Mouse (Mus musculus) right cerebral cortex, postnatal 10 days (tissue): ENCODE measurements around the gene Pard3b.

Source experiments
- DNase-seq, 2 experiments: peaks; one replicate each; pipeline ENCODE4 v3.0.0; 2021; ENCODE audit warnings: low spot score in 2 of 2

Gene Pard3b

GRCm38 (mm10) chr1:62449193-62449875, 810.7 kb downstream of the Pard3b start:
- peak; percentile 25 to 27 for DNase-seq

GRCm38 (mm10) chr1:62465536-62465935, 826.9 kb downstream of the Pard3b start:
- DNase-seq: no peak

GRCm38 (mm10) chr1:62466544-62466943, 827.9 kb downstream of the Pard3b start:
- DNase-seq: no peak

DNA sequence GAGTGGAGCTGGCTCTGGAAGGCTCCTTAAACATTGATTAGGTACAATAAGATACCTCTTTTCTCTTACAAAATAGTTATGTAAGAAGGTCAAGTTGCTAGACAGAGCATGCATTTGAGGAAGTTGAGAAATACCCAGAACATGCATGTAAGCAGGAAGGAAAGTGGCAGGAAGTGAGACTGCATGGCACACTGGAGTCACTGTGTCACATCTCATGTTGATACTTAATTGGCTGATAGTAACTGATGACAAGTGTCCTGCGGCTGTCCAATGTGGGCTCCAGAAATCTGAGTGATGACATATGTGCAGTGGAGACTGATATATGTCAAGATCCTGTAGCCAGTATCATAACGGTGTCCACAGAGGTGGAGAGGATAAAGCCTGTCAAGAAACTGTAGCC, 844.4 kb downstream of the Pard3b start:
- DNase-seq: no peak

DNA sequence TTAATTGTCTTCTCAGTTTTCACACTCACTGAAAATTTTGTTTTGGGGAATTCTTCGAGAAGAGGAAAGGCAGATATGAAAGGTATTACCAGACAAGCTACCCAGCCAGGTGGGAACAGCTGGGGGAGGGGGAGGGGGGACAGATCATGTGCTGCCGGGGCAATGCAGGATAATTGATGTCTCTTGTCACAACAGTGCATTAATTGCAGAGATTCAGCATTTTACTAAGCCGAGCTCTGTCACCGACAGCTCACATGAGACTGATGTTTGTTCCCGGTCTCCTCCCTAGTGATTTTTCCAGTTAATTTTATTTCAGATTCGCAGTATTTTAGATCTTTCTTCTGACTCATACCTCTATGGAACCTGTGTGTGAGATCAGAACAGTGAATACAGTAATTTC, 850.2 kb downstream of the Pard3b start:
- peak; percentile 26 to 31 for DNase-seq

- DNase-seq: no peak
Observed at GRCm38 (mm10) chr1:62499146-62499545, 860.5 kb downstream of the Pard3b start.

- no peak for DNase-seq
Observed at GRCm38 (mm10) chr1:62510501-62510900, 871.9 kb downstream of the Pard3b start.

- DNase-seq: no peak
Observed at GRCm38 (mm10) chr1:62511681-62512080, 873.1 kb downstream of the Pard3b start.

- no peak for DNase-seq
Observed at GRCm38 (mm10) chr1:62518621-62519213, 880.1 kb downstream of the Pard3b start.

DNA sequence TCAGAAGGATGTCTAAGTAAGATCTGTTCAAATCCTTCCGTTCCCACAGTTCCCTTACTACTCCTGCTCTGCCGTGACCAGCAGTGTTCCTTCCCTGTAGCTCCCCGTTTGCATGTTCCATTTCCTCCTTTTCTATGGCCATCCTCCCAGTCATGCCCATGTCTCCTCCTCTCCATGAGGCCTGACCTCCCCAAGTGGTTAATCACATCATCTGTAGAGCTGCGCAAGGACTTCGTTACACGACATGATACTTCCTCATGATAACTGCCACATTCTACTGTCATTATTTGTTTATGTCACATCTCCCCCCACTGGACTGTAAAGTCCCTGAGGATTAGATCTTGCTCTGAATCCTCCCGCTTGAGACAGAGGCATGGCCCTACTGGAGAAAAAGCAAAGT, 882.7 kb downstream of the Pard3b start:
- DNase-seq: no peak

- DNase-seq: no peak
Observed at GRCm38 (mm10) chr1:62522761-62523160, 884.1 kb downstream of the Pard3b start.

DNA sequence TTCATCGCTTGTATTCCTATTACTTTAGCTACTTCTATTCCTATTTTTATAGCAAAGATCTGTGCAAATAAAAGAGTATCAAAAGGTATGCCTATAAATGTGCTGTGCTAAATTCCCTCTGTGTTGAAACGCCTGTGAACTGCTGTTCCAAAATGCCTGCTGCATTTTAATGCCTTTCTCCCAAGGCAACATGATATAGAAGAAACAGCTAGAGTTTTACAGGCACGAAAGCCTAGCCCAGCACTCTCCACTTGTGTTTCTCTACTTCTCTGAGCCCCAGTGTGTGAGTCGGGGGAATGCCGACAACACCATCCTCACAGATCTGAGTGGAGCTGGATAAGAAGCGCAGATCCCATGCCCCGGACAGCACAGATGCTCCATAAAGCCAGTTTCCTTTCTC, 889.2 kb downstream of the Pard3b start:
- DNase-seq: no peak

GRCm38 (mm10) chr1:62529941-62530340, 891.3 kb downstream of the Pard3b start:
- DNase-seq: no peak

- no peak for DNase-seq
Observed at GRCm38 (mm10) chr1:62532426-62533126, 894.0 kb downstream of the Pard3b start.

DNA sequence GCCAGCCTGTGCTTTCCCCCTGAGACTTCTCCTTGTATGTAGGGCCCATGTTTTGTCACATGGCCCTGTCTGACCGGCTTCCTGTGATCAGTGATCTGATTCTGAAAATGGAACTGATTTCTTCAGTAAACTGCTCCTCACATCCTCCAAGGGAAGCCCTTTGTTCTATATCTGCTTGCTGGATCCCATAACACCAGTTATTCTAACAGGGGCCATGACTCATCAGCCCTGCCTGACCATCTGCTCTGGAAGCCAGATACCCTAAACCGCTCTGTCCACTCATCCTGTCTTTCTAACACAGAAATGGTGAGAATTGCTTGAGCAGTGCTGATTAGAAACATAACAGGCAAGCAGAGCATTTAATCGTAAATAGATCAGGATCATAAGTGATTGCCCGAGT, 910.3 kb downstream of the Pard3b start:
- no peak for DNase-seq

DNA sequence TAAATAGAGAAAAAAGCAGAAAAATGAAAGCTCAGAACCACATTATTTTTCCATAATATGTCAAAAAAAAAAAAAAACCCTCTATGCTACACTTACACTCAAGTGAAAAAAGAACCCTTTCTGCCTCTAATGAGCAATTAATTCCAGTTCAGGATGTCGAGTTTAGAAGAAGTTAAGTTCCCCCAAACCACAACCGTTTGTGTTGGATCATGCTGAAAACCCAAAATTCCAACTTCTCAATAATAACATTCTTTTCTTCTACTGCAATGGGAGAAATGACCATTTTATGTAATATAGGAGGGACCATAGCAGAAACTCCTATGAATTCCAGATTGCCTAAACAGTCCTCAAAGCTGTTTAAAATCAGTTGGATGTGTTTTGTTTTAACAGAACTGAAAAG, 911.9 kb downstream of the Pard3b start:
- no peak for DNase-seq

GRCm38 (mm10) chr1:62551516-62551915, 912.9 kb downstream of the Pard3b start:
- no peak for DNase-seq

- no peak for DNase-seq
Observed at GRCm38 (mm10) chr1:62555838-62556237, 917.2 kb downstream of the Pard3b start.

DNA sequence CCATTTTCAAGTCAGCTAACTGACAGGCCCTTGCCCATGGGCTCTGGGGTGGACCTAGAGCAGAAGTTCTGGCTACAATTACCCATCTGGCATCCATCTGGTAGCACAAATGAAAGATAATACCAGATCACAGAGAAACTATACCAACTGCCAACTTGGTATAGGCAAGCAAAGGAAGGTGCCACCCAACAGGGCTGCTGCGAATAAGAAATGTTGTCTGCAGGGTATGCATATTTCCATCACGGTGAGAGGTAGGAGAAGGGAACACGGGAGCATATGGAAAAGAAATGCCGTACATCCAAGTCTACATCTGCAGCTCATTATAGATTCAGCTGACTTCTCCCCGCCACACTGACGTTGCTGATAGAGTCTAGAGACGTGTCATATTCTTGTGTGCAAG, 924.4 kb downstream of the Pard3b start:
- DNase-seq: no peak

- DNase-seq: no peak
Observed at GRCm38 (mm10) chr1:62564245-62565119, 925.9 kb downstream of the Pard3b start.

- no peak for DNase-seq
Observed at GRCm38 (mm10) chr1:62565120-62565809, 926.6 kb downstream of the Pard3b start.

- no peak for DNase-seq
Observed at GRCm38 (mm10) chr1:62566596-62566995, 928.0 kb downstream of the Pard3b start.
